Mouse (Mus musculus) forebrain, embryonic 11.5 days (tissue): ENCODE measurements at regions not wholly inside any gene's neighbourhood (a gene's known extent, or its start where the extent isn't known, plus 50 kb on each side); places are given as distances from the start of the nearest gene placed in this dataset.

Source experiments
- ATAC-seq: fragments of 200-750 bp; cut with Nextera tagmentation; replicated peaks from 2 replicates; pipeline ENCODE4 v1.8.0; 2017; ENCODE audit warnings: moderate TSS enrichment; ENCODE audit not compliant: low FRiP score
- DNase-seq: peaks from one replicate; pipeline ENCODE4 v3.0.0-alpha.2; 2017; ENCODE audit warnings: low spot score
- H3K27ac ChIP-seq: fragments of 300-500 bp; sonication (generic); 2 replicates; pipeline ENCODE4 v1.5.1; 2014; ENCODE audit warnings: low read depth, low read length
- H3K27me3 ChIP-seq: fragments of 300-500 bp; sonication (generic); 2 replicates; pipeline ENCODE4 v1.6.1; 2014; ENCODE audit warnings: mild to moderate bottlenecking, low read length, mixed read lengths; ENCODE audit not compliant: control insufficient read depth, insufficient read depth
- H3K36me3 ChIP-seq: fragments of 300-500 bp; sonication (generic); 2 replicates; pipeline ENCODE4 v1.6.1; 2014; ENCODE audit warnings: mild to moderate bottlenecking, low read length, moderate library complexity, mixed read lengths; ENCODE audit not compliant: control insufficient read depth, insufficient read depth
- H3K4me1 ChIP-seq: fragments of 300-500 bp; sonication (generic); replicated peaks from 2 replicates; pipeline ENCODE4 v1.6.1; 2014; ENCODE audit warnings: low read length, mixed read lengths; ENCODE audit not compliant: control insufficient read depth, insufficient read depth
- H3K4me2 ChIP-seq: fragments of 300-500 bp; sonication (generic); 2 replicates; pipeline ENCODE4 v1.6.1; 2014; ENCODE audit warnings: low read depth, mild to moderate bottlenecking, low read length, moderate library complexity, mixed read lengths; ENCODE audit not compliant: severe bottlenecking
- H3K4me3 ChIP-seq: fragments of 300-500 bp; sonication (generic); 2 replicates; pipeline ENCODE4 v1.5.1; 2014; ENCODE audit warnings: low read depth, low read length
- H3K9ac ChIP-seq: fragments of 300-500 bp; sonication (generic); 2 replicates; pipeline ENCODE4 v1.6.1; 2014; ENCODE audit warnings: low read length
- H3K9me3 ChIP-seq: fragments of 300-500 bp; sonication (generic); 2 replicates; pipeline ENCODE4 v1.6.1; 2016; ENCODE audit warnings: low read length, mixed read lengths; ENCODE audit not compliant: control insufficient read depth
- WGBS: fragments of 180-500 bp; shearing (Covaris S2); extraction: QIAGEN DNeasy Blood & Tissue Kit; methylation state at CpG from one replicate; pipeline ENCODE4 v1.1.7; 2014; 5-methylcytosine and 5-hydroxymethylcytosine counted together

DNA sequence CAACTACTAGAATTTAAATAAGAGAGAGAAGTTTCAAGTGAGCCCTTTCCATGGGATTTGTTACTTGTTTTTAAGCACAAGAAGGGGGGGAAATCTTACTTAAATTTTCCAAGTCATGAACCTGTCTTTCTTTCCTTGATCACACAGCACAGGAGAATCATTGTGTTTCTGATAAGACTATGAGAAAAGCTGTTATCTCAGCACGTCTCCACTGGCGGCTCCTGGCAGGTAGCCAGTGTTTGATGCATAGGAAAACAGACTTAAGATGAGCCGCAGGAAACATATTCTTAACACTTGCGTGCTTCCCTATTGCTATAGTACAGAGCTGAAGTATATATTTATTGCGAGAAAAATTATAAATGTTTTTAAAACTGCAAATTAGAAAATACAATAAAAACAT lies 920.3 kb downstream of the Efna5 start:
- WGBS: 69% methylated on average over 5 of the region's 5 CpGs
- Histone ChIP-seq H3K36me3 (no peaks in the 10 kb centered on the region), H3K9me3 (no peaks in the 10 kb centered on the region), H3K27me3 (no peaks in the 10 kb centered on the region), H3K4me2 (no peak overlapping the region), H3K27ac (no peak overlapping the region), H3K4me1 (no peaks in the 10 kb centered on the region), H3K4me3 (no peak overlapping the region), H3K9ac (no peak overlapping the region)
- ATAC-seq (no peak), DNase-seq (no peak)

DNA sequence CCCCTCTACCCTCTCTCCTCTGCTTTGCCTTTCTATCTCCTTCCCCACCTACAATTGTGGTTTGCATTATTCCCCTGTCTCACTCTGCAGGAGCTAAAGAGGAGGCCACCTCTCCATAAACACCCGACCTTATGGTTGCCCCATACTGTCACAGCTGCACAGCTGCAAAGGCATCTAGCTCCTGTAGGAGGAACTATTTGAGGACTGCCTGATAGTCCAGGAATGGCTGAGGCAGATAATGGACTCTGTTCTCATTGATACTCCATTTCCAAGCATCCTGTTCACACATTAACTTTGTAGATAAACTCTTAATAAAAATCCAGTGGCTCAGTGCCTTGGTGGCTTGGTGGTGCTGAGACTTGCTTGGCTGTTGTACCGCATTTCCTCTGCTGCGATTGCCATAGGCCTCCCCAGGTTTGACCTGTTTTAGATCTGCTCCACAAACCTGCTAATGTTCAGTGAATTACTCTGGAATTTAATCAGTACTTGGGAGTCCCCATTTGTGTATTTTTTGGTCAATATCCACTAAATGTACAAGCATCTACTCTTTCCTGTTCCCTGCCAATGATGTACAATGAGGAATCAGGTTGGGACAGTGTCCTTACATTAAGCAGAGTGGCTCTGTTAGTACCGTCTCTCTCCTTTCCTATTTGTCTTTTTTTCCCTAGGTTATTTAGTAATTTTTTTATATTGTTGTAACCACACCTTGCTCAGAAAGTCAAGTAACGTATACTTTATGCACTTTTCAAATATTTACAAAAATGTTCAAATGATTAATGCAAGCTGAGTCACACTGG lies 920.9 kb downstream of the Efna5 start:
- Histone ChIP-seq H3K9ac (no peak overlapping the region), H3K4me3 (no peak overlapping the region), H3K4me1 (no peaks in the 10 kb centered on the region), H3K27ac (no peak overlapping the region), H3K27me3 (no peaks in the 10 kb centered on the region), H3K9me3 (no peaks in the 10 kb centered on the region), H3K36me3 (no peaks in the 10 kb centered on the region), H3K4me2 (no peak overlapping the region)
- ATAC-seq (no peak), DNase-seq (no peak)
- WGBS: 80% methylated on average over 5 of the region's 5 CpGs

DNA sequence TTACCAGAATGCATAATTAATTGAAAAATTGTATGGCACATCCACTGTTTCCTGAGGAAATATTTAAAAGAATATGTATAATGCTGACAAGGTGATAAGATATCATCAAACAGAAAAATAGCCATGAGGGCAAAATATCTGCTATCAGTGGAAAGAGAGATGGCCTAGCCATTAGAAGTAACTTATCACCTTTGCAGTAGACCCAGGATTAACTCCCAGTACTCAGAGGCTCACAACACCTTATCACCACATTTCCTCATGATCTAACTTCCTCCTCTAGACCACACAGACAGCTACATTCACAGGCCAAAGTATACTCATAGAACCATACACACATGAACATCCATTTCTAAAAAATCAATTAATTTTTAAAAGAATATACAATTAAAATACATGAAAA lies 963.4 kb downstream of the Efna5 start:
- H3K4me3 ChIP-seq: no peak overlapping the region
- no peak overlapping the region for H3K9ac ChIP-seq
- H3K36me3 ChIP-seq: no peaks in the 10 kb centered on the region
- H3K4me1 ChIP-seq: no peaks in the 10 kb centered on the region
- no peak for ATAC-seq
- H3K27ac ChIP-seq: no peak overlapping the region
- no peak overlapping the region for H3K4me2 ChIP-seq
- H3K27me3 ChIP-seq: no peaks in the 10 kb centered on the region
- no peaks in the 10 kb centered on the region for H3K9me3 ChIP-seq
- no peak for DNase-seq

DNA sequence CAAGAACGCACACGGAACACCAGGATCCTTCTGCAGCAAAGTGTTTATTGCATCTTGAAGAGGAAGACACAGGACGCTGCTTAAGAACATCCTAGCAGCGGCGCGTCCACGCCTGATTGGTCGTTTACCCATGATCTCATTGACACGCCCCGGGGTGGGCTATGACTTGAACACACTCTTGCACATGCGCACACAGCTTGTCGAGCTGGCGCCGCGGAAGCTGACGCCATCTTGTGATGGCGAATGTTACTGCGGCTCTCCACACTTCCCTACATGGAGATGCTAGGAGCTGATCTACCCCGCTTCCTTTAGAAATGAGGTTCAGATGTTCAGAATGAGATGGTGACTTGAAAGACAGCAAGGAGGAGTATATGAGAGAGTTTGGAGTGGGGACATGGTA lies 978.2 kb downstream of the Efna5 start:
- Histone ChIP-seq H3K9me3 (no peaks in the 10 kb centered on the region), H3K9ac (no peak overlapping the region), H3K27ac (no peak overlapping the region), H3K4me2 (no peak overlapping the region), H3K27me3 (no peaks in the 10 kb centered on the region), H3K36me3 (no peaks in the 10 kb centered on the region), H3K4me3 (no peak overlapping the region), H3K4me1 (no peaks in the 10 kb centered on the region)
- no peak for DNase-seq
- 93% methylated on average over 19 of the region's 19 CpGs for WGBS
- ATAC-seq: no peak

DNA sequence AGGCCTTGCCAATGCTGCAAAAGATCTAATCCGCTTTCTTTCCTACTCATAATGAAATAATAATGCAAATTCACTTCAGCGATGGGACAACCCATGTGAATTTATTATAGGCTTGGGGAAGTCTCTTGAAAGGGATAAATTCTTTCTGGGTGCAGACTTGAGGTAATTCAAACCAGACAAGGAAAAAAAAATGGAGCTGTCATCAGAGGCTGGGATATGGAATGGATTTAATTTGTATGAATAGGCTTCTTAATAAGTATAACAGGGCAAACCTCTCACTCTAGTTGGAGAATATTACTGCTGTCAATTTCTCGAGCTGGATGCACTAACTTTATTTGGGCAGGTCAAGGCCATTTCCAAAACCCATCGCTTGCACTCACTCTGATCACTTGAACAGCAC lies 990.5 kb downstream of the Efna5 start:
- no peak overlapping the region for H3K4me3 ChIP-seq

DNA sequence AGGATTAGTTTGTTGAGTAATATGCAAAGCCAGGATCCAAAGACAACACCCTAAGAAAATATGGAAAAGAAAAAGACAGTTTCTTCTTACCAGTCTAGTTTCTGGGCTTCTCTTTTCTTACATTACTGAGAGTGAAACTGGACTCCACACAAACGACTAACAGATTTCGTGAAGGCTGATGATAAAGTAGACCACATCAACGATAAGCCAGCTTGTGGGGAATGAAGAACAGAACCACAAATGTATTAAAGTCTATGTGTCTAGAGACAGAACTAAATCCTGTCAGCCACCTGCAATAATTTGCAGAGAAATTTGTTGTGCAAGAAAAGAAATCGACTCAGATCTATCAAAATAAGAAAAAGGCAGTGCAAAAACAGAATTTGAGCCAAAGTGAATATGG lies 1015.0 kb downstream of the Efna5 start:
- H3K36me3 ChIP-seq: no peaks in the 10 kb centered on the region
- no peak overlapping the region for H3K4me2 ChIP-seq
- no peaks in the 10 kb centered on the region for H3K9me3 ChIP-seq
- no peak for DNase-seq
- no peak overlapping the region for H3K4me3 ChIP-seq
- H3K9ac ChIP-seq: no peak overlapping the region
- no peak for ATAC-seq
- no peaks in the 10 kb centered on the region for H3K4me1 ChIP-seq
- no peaks in the 10 kb centered on the region for H3K27me3 ChIP-seq
- H3K27ac ChIP-seq: no peak overlapping the region
- 84% methylated on average over 4 of the region's 4 CpGs for WGBS

More for the DNA sequence above, 990.5 kb downstream of the Efna5 start:
- Histone ChIP-seq H3K4me1 (no peaks in the 10 kb centered on the region), H3K27ac (no peak overlapping the region), H3K4me2 (no peak overlapping the region), H3K9ac (no peak overlapping the region), H3K36me3 (no peaks in the 10 kb centered on the region), H3K9me3 (no peaks in the 10 kb centered on the region), H3K27me3 (no peaks in the 10 kb centered on the region)
- DNase-seq (no peak), ATAC-seq (no peak)
- WGBS: 78% methylated on average over 4 of the region's 4 CpGs

DNA sequence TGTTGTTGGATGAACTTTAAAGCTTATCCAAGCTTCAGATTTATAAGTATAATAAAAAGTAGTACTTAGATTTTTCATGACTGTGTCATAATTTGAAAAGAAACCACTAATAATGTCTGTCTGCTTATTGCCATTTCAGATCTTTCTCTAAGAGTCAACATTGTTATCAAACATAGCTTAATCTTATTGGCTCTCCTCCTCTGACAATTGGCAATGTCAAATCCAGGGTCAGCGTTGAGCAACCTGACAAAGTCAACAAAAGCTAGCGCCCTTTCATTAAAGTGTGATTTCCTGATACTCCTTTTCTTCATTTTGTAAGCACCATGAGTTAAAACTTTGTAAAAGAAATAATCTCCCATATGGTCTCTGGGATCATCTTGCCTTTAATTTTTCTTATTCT lies 1018.7 kb downstream of the Efna5 start:
- WGBS: 80% methylated on average over 2 of the region's 2 CpGs

DNA sequence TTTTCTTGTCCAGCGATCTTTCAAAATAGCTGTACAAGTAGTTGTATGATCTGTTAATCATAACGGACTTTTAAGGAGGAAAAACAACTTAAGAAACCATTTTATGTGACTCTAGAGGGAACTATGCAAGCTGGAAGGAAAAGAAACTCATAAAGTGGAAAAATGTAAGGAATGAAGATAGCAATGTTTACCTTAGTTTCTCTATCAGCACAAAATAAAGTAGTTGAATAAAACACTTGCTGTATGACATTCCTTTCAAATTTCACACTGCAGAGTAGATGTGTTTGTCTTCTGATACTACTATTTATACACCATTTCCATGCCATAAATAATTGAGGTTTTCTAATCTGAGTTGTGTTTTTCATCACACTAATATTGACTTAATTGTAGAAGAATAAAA lies 1043.6 kb downstream of the Efna5 start:
- Histone ChIP-seq H3K4me1 (no peaks in the 10 kb centered on the region), H3K9me3 (no peaks in the 10 kb centered on the region), H3K36me3 (no peaks in the 10 kb centered on the region), H3K27me3 (no peaks in the 10 kb centered on the region), H3K27ac (no peak overlapping the region), H3K9ac (no peak overlapping the region), H3K4me2 (no peak overlapping the region), H3K4me3 (no peak overlapping the region)
- DNase-seq (no peak), ATAC-seq (no peak)
- WGBS: 88% methylated on average over 2 of the region's 2 CpGs

More for the DNA sequence above, 1018.7 kb downstream of the Efna5 start:
- Histone ChIP-seq H3K27ac (no peak overlapping the region), H3K4me3 (no peak overlapping the region), H3K4me2 (no peak overlapping the region), H3K9me3 (no peaks in the 10 kb centered on the region), H3K27me3 (no peaks in the 10 kb centered on the region), H3K4me1 (no peaks in the 10 kb centered on the region), H3K9ac (no peak overlapping the region), H3K36me3 (no peaks in the 10 kb centered on the region)
- DNase-seq (no peak), ATAC-seq (no peak)

DNA sequence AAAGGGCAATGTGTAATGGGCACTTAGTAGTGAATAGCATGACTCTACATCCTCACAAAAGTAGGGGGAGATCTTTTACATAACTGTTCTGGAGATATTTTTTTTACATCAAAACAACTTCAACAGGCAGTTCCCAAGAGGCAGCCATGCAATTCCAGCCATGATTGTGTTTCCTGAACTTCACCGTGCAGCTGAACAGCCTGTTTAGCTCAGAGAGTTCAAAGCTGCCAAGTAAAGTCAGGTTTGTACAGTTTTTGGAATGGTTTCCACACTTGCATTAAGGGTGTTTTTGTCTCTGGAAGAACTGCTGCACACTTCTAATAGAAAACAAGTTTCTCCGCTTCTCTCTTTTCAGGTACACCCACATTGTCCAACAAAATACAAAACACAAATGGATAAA lies 1065.6 kb downstream of the Efna5 start:
- DNase-seq (no peak), ATAC-seq (no peak)
- Histone ChIP-seq H3K4me1 (no peaks in the 10 kb centered on the region), H3K36me3 (no peaks in the 10 kb centered on the region), H3K9me3 (no peaks in the 10 kb centered on the region), H3K9ac (no peak overlapping the region), H3K4me2 (no peak overlapping the region), H3K27ac (no peak overlapping the region), H3K27me3 (no peaks in the 10 kb centered on the region), H3K4me3 (no peak overlapping the region)
- WGBS: 93% methylated on average over 2 of the region's 2 CpGs
